Mouse (Mus musculus) embryonic facial prominence, embryonic 12.5 days (tissue): Measurements from ENCODE around the gene Nrd1. TPM values are rescaled to one million over a fixed set of nuclear protein-coding genes. Genes with fewer than 3 reads are reported as not detected.

Experiments
- ATAC-seq: fragments of 200-750 bp; cut with Nextera tagmentation; 2 replicates; pipeline ENCODE4 v1.8.0; 2017; ENCODE audit not compliant: insufficient number of reproducible peaks, insufficient read depth, low FRiP score, low TSS enrichment
- H3K27ac ChIP-seq: fragments of 300-500 bp; sonication (generic); 2 replicates; pipeline ENCODE4 v1.5.1; 2016; ENCODE audit warnings: mild to moderate bottlenecking
- H3K27me3 ChIP-seq: fragments of 300-500 bp; sonication (generic); 2 replicates; pipeline ENCODE4 v1.6.1; 2016; ENCODE audit warnings: mild to moderate bottlenecking, moderate library complexity
- H3K36me3 ChIP-seq: fragments of 300-500 bp; sonication (generic); 2 replicates; pipeline ENCODE4 v1.6.1; 2016; ENCODE audit warnings: mild to moderate bottlenecking
- H3K4me1 ChIP-seq: fragments of 300-500 bp; sonication (generic); 2 replicates; pipeline ENCODE4 v1.6.1; 2016
- H3K4me2 ChIP-seq: fragments of 300-500 bp; sonication (generic); replicated peaks from 2 replicates; pipeline ENCODE4 v1.6.1; 2016; ENCODE audit warnings: mild to moderate bottlenecking, moderate library complexity
- H3K4me3 ChIP-seq: fragments of 300-500 bp; sonication (generic); 2 replicates; pipeline ENCODE4 v1.5.1; 2016; ENCODE audit warnings: mild to moderate bottlenecking
- H3K9ac ChIP-seq: fragments of 300-500 bp; sonication (generic); 2 replicates; pipeline ENCODE4 v1.6.1; 2016; ENCODE audit warnings: mild to moderate bottlenecking, moderate library complexity
- H3K9me3 ChIP-seq: fragments of 300-500 bp; sonication (generic); 2 replicates; pipeline ENCODE4 v1.6.1; 2016; ENCODE audit warnings: mild to moderate bottlenecking, moderate library complexity
- WGBS: fragments of 180-500 bp; shearing (Covaris S2); methylation state at CpG from one replicate; pipeline ENCODE4 v1.1.7; 2016; 5-methylcytosine and 5-hydroxymethylcytosine counted together
- microRNA counts: library from miRNA; unstranded; fragments of <30 nt; microRNA quantifications from one replicate; lab custom pipeline; 2017
- microRNA-seq: library from miRNA; unstranded; fragments of <30 nt; microRNA quantifications from one replicate; pipeline ENCODE4, GENCODE M21; 2017
- polyA plus RNA-seq: library from polyadenylated mRNA; unstranded; fragments of >200 nt; fragmentation: Nextera tagmentation; extraction: Ambion mirVana; gene quantifications from 2 replicates; pipeline ENCODE4 v1.2.1, GENCODE M21; 2016

Nrd1 gene
- polyA plus RNA-seq, 1 experiment from 2014 or later: 98.5 TPM

GRCm38 (mm10) chr4:109103145-109103883, 102.9 kb downstream of the Nrd1 start:
- no peak overlapping the region for H3K4me3 ChIP-seq
- no peaks in the 10 kb centered on the region for H3K9me3 ChIP-seq
- peaks cover 6% of the 10 kb centered on the region; the same call in 1 of the 2 replicates for H3K36me3 ChIP-seq
- no peak for ATAC-seq
- no peaks in the 10 kb centered on the region for H3K27me3 ChIP-seq
- H3K4me2 ChIP-seq: no peak overlapping the region
- 79% methylated on average over 9 of the region's 9 CpGs for WGBS
- H3K4me1 ChIP-seq: no peaks in the 10 kb centered on the region
- H3K27ac ChIP-seq: no peak overlapping the region
- no peak overlapping the region for H3K9ac ChIP-seq

- no peak for ATAC-seq
- Histone ChIP-seq H3K36me3 (peaks cover 5% of the 10 kb centered on the region; the same call in 1 of the 2 replicates), H3K9me3 (no peaks in the 10 kb centered on the region), H3K4me3 (no peak overlapping the region), H3K9ac (no peak overlapping the region), H3K27ac (no peak overlapping the region), H3K4me2 (no peak overlapping the region), H3K4me1 (no peaks in the 10 kb centered on the region), H3K27me3 (no peaks in the 10 kb centered on the region)
Observed at GRCm38 (mm10) chr4:109105254-109105653, 104.8 kb downstream of the Nrd1 start.

- Histone ChIP-seq H3K27ac (no peak overlapping the region), H3K9me3 (no peaks in the 10 kb centered on the region), H3K4me3 (no peak overlapping the region), H3K27me3 (no peaks in the 10 kb centered on the region), H3K4me2 (no peak overlapping the region), H3K9ac (no peak overlapping the region), H3K36me3 (peaks cover 3% of the 10 kb centered on the region; the same call in 1 of the 2 replicates), H3K4me1 (no peaks in the 10 kb centered on the region)
- 82% methylated on average over 3 of the region's 3 CpGs for WGBS
- ATAC-seq: no peak
Observed at GRCm38 (mm10) chr4:109106034-109106433, 105.6 kb downstream of the Nrd1 start.

- Histone ChIP-seq H3K9ac (no peak overlapping the region), H3K27ac (no peak overlapping the region), H3K27me3 (no peaks in the 10 kb centered on the region), H3K4me2 (no peak overlapping the region), H3K36me3 (no peaks in the 10 kb centered on the region; the same call in 1 of the 2 replicates), H3K4me3 (no peak overlapping the region), H3K4me1 (no peaks in the 10 kb centered on the region), H3K9me3 (no peaks in the 10 kb centered on the region)
- no peak for ATAC-seq
Observed at GRCm38 (mm10) chr4:109106594-109106993, 106.1 kb downstream of the Nrd1 start.

GRCm38 (mm10) chr4:109109012-109109411, 108.6 kb downstream of the Nrd1 start:
- WGBS: 73% methylated on average over 6 of the region's 6 CpGs
- no peaks in the 10 kb centered on the region for H3K27me3 ChIP-seq
- no peaks in the 10 kb centered on the region for H3K36me3 ChIP-seq
- no peak for ATAC-seq
- H3K4me2 ChIP-seq: no peak overlapping the region
- H3K9me3 ChIP-seq: no peaks in the 10 kb centered on the region
- no peaks in the 10 kb centered on the region for H3K4me1 ChIP-seq
- no peak overlapping the region for H3K9ac ChIP-seq
- no peak overlapping the region for H3K4me3 ChIP-seq
- H3K27ac ChIP-seq: no peak overlapping the region

GRCm38 (mm10) chr4:109109686-109110085, 109.2 kb downstream of the Nrd1 start:
- WGBS: 89% methylated on average over 10 of the region's 10 CpGs
- Histone ChIP-seq H3K27me3 (no peaks in the 10 kb centered on the region), H3K4me1 (no peaks in the 10 kb centered on the region), H3K9ac (no peak overlapping the region), H3K9me3 (no peaks in the 10 kb centered on the region), H3K36me3 (no peaks in the 10 kb centered on the region), H3K4me2 (no peak overlapping the region), H3K27ac (no peak overlapping the region), H3K4me3 (no peak overlapping the region)
- ATAC-seq: no peak

- no peak overlapping the region for H3K4me2 ChIP-seq
- no peaks in the 10 kb centered on the region for H3K36me3 ChIP-seq
- no peak overlapping the region for H3K9ac ChIP-seq
- no peaks in the 10 kb centered on the region for H3K9me3 ChIP-seq
- H3K4me3 ChIP-seq: no peak overlapping the region
- H3K27ac ChIP-seq: no peak overlapping the region
- ATAC-seq: no peak
- H3K27me3 ChIP-seq: no peaks in the 10 kb centered on the region
- 88% methylated on average over 2 of the region's 2 CpGs for WGBS
- H3K4me1 ChIP-seq: no peaks in the 10 kb centered on the region; the same call in 1 of the 2 replicates
Observed at GRCm38 (mm10) chr4:109110978-109111377, 110.5 kb downstream of the Nrd1 start.

MicroRNAs encoded within 50 kb of the gene (microRNA counts, 519-probe panel; counts per million panel counts)
- 460 counts per million, percentile 65 among the panel's probes with 10 or more counts for microRNA mmu-miR-761 (lab: Ali Mortazavi, UCI)

Small RNA genes within 50 kb of the gene (microRNA-seq; reads per million reads assigned to microRNA genes)
- not detected for gene Mir761

Other genes starting within 250 kb of the Nrd1 start
- gene Zfyve9, start 219.9 kb upstream of the Nrd1 start, polyA plus RNA-seq: 6.3 and 6.6 TPM in 2 replicates
- gene Btf3l4, start 167.0 kb upstream of the Nrd1 start, polyA plus RNA-seq: 208 and 229 TPM in 2 replicates
- gene Txndc12, start 166.1 kb upstream of the Nrd1 start, polyA plus RNA-seq: 114 and 118 TPM in 2 replicates
- gene Kti12, start 152.9 kb upstream of the Nrd1 start, polyA plus RNA-seq: 49.7 and 52.3 TPM in 2 replicates
- 1.9 and 2.5 TPM in 2 replicates for gene A730015C16Rik, start 152.0 kb upstream of the Nrd1 start, polyA plus RNA-seq
- 25.8 TPM in 2 replicates for gene Rab3b, start 121.6 kb upstream of the Nrd1 start, polyA plus RNA-seq
- gene Osbpl9, start 201.6 kb downstream of the Nrd1 start, polyA plus RNA-seq: 71.3 and 76.1 TPM in 2 replicates
- 0.28 and 0.47 TPM in 2 replicates for gene Calr4, start 233.8 kb downstream of the Nrd1 start, polyA plus RNA-seq